Mouse (Mus musculus) forebrain, embryonic 14.5 days (tissue): ENCODE results near the gene Elovl5. TPM values are rescaled to one million over a fixed set of nuclear protein-coding genes. Genes with fewer than 3 reads are reported as not detected.

Source experiments
- ATAC-seq: fragments of 200-750 bp; cut with Nextera tagmentation; 2 replicates; pipeline ENCODE4 v1.8.0; 2017; ENCODE audit warnings: mild to moderate bottlenecking, moderate library complexity
- DNase-seq: peaks from one replicate; pipeline ENCODE4 v3.0.0-alpha.2; 2015; ENCODE audit warnings: low spot score
- H3K27ac ChIP-seq: fragments of 300-500 bp; sonication (generic); 2 replicates; pipeline ENCODE4 v1.5.1; 2014; ENCODE audit warnings: low read depth, mild to moderate bottlenecking, control low read depth, low read length, moderate library complexity
- H3K27me3 ChIP-seq: fragments of 300-500 bp; sonication (generic); replicated peaks from 2 replicates; pipeline ENCODE4 v1.6.1; 2014; ENCODE audit warnings: low read length, control low read depth, mixed read lengths; ENCODE audit not compliant: control insufficient read depth, insufficient read depth
- H3K36me3 ChIP-seq: fragments of 300-500 bp; sonication (generic); 2 replicates; pipeline ENCODE4 v1.6.1; 2014; ENCODE audit warnings: low read length, control low read depth; ENCODE audit not compliant: control insufficient read depth, insufficient read depth
- H3K4me1 ChIP-seq: fragments of 300-500 bp; sonication (generic); 2 replicates; pipeline ENCODE4 v1.6.1; 2014; ENCODE audit warnings: antibody characterized with exemption, low read length, control low read depth; ENCODE audit not compliant: control insufficient read depth, insufficient read depth
- H3K4me2 ChIP-seq: fragments of 300-500 bp; sonication (generic); 2 replicates; pipeline ENCODE4 v1.6.1; 2014; ENCODE audit warnings: mild to moderate bottlenecking, control low read depth, low read length
- H3K4me3 ChIP-seq: fragments of 300-500 bp; sonication (generic); 2 replicates; pipeline ENCODE4 v1.5.1; 2014; ENCODE audit warnings: low read depth, low read length, control low read depth
- H3K9ac ChIP-seq: fragments of 300-500 bp; sonication (generic); 2 replicates; pipeline ENCODE4 v1.6.1; 2014; ENCODE audit warnings: mild to moderate bottlenecking, low read length, control low read depth, moderate library complexity
- H3K9me3 ChIP-seq: fragments of 300-500 bp; sonication (generic); replicated peaks from 2 replicates; pipeline ENCODE4 v1.6.1; 2016; ENCODE audit warnings: low read length, control low read depth, mixed read lengths; ENCODE audit not compliant: control insufficient read depth
- WGBS: fragments of 180-500 bp; shearing (Covaris S2); extraction: QIAGEN DNeasy Blood & Tissue Kit; methylation state at CpG from one replicate; pipeline ENCODE4 v1.1.7; 2014; 5-methylcytosine and 5-hydroxymethylcytosine counted together
- polyA plus RNA-seq: library from polyadenylated mRNA; unstranded; fragments of >200 nt; fragmentation: Nextera tagmentation; extraction: Ambion mirVana; gene quantifications from 2 replicates; pipeline ENCODE4 v1.2.1, GENCODE M21; 2014

Elovl5 gene
- polyA plus RNA-seq, 1 experiment from 2014 or later, result 66.9 TPM

DNA sequence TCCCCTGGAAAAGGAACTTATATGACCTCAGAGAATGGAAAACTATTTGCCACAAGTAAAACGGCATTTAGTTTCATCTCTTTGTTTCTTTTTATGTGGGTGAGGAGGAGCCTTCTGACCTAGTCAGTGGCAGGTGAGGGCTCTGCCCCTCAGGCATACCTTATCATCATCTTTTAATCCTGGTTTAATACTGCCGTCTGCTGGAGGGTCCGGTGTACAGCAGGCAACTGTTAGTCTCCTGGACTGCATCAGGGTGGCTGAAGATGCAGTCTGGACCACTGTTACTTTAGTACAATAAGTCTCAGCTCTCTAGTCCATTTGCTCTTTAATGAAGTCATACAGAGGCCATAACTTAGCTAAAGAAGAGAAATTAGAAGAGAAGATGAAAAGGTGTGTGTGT is 107.7 kb downstream of the Elovl5 start:
- WGBS, result 21% methylated on average over 3 of the region's 3 CpGs
- Histone ChIP-seq H3K4me3 (no peak overlapping the region), H3K4me1 (no peaks in the 10 kb centered on the region), H3K4me2 (no peak overlapping the region), H3K36me3 (no peaks in the 10 kb centered on the region), H3K9ac (no peak overlapping the region), H3K9me3 (no peaks in the 10 kb centered on the region), H3K27ac (no peak overlapping the region), H3K27me3 (no peaks in the 10 kb centered on the region)
- DNase-seq (peak; percentile 66), ATAC-seq (peak; percentile 82)

DNA sequence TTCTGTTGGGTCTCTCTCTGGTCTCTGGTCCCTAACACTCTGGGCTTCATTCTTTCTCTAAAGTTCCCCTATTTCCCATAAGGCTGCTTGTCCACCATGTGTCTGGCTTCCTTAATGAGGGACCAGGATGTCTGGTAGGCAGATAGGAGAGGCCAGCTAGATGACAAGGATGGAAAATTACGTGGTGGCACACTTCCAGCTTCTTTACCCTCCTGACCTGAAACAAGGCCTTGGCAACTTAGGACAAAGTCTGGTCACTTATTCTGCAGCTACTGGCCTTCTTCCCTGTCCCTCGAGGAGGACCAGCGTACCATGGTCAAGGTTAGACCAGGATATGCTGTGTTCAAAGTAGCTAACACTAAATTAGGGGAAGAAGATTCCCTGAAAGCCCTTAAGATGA is 109.9 kb downstream of the Elovl5 start:
- no peaks in the 10 kb centered on the region for H3K4me1 ChIP-seq
- ATAC-seq, result no peak

DNA sequence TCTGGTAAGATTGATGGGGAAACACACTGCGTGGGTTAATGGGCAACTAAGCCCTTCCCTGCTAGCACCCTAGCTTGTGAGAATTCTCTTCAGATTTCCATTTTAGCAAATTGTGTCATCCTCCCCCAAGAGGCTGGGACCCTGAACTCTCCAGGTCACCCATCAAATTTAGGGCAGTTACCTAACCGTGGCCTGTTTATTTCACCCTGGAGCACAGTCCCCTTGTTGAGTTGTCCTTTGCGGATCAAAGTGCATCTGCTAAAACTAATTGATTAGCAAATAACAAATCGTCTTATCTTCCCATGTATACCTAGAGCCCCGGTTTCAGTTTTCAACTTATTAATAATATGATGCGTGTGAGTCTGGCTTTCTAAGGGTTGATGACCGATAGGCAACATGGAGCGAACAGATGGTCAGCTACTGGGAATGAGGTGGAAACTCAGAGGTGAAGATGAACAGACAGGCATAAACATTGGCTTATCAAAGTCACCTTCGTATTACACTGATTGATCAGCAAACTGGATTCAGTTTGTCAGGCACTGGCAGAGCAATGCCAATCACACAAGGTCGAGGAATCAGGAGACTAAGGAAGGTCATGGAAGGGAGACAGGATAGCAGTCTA is 113.8 kb downstream of the Elovl5 start:
- no peak overlapping the region for H3K27ac ChIP-seq
- WGBS, result 93% methylated on average over 10 of the region's 10 CpGs
- no peak for DNase-seq
- H3K4me3 ChIP-seq, result no peak overlapping the region
- H3K27me3 ChIP-seq, result no peaks in the 10 kb centered on the region
- no peaks in the 10 kb centered on the region for H3K9me3 ChIP-seq
- no peak overlapping the region for H3K9ac ChIP-seq
- no peaks in the 10 kb centered on the region for H3K36me3 ChIP-seq
- H3K4me2 ChIP-seq, result no peak overlapping the region
- no peaks in the 10 kb centered on the region for H3K4me1 ChIP-seq
- ATAC-seq, result no peak

More for the DNA sequence above, 109.9 kb downstream of the Elovl5 start:
- 88% methylated on average over 3 of the region's 3 CpGs for WGBS
- no peak overlapping the region for H3K4me3 ChIP-seq
- no peaks in the 10 kb centered on the region for H3K36me3 ChIP-seq
- H3K9me3 ChIP-seq, result no peaks in the 10 kb centered on the region
- no peaks in the 10 kb centered on the region for H3K27me3 ChIP-seq
- no peak for DNase-seq
- no peak overlapping the region for H3K4me2 ChIP-seq
- H3K27ac ChIP-seq, result no peak overlapping the region
- no peak overlapping the region for H3K9ac ChIP-seq

DNA sequence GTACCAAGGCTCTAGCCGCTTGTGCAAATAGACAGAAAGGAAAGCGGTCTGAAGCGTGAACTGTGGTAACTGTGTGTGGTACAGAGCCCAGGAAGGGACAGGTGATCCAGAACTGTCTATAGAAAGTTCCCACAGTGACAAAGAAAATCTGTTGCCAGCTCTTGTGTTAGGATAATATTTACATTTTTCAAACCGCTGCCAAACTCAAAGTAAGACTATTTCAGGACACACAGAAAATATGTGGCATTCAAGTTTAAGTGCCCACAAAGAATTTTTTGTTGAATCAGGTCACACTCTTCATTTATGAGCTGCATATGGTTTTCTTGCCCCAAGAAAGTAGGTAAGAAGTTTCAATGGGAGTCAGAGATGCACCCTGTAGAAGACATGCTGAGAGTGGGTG is 115.8 kb downstream of the Elovl5 start:
- ATAC-seq, result no peak
- Histone ChIP-seq H3K4me1 (no peaks in the 10 kb centered on the region), H3K36me3 (no peaks in the 10 kb centered on the region), H3K4me2 (no peak overlapping the region), H3K9me3 (no peaks in the 10 kb centered on the region), H3K27me3 (no peaks in the 10 kb centered on the region), H3K4me3 (no peak overlapping the region), H3K27ac (no peak overlapping the region), H3K9ac (no peak overlapping the region)
- DNase-seq, result no peak
- 93% methylated on average over 4 of the region's 4 CpGs for WGBS

Other genes with a start within 250 kb of the Elovl5 start
- gene Gclc, start 162.8 kb upstream of the Elovl5 start, polyA plus RNA-seq, result 17.2 and 20.3 TPM in 2 replicates
- gene Gcm1, start 134.6 kb downstream of the Elovl5 start, polyA plus RNA-seq, result not detected in 2 replicates
- 50.3 and 53.0 TPM in 2 replicates for gene Fbxo9, start 191.7 kb downstream of the Elovl5 start, polyA plus RNA-seq
- 30.6 and 33.8 TPM in 2 replicates for gene Ick, start 191.8 kb downstream of the Elovl5 start, polyA plus RNA-seq